Mouse (Mus musculus): ENCODE data around the gene Pex10. TPM values are rescaled to one million over a fixed set of nuclear protein-coding genes. Genes with fewer than 3 reads are reported as not detected.

Gene Pex10
- polyA plus RNA-seq, 1 experiment from 2014 or later = 6.4 TPM

DNA sequence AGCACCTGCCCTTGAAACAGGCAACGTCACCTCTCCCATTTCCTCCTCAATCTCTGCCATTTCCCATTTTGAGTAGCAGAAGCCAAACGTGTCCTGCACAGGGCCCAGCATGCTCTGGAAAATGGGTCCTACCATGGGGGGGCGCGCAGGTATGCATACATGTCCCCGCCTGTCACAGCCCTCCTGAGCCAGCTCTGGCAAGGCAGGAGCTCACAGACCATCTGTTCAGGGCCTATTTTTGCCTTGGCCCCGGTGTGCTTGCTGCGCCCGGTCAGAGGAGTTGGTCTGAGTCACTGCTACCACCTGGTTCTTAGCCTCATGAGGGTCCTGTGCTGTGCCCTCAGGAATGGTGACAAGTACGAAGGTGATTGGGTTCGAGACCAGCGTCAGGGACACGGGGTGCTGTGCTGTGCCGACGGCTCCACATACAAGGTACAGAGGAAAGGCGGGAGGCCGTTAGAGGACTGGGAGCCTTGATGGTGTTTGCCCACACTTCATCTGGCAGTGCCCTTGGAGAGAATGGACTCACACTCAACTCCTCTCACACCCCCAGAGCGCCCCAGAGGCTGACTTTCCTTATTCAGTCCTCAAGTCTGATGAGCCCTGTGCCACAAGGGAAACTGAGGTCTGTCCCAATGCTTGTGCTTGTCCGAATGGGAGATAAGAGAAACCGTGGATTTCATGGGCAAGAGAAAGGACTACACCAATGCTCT is 26.1 kb downstream of the Pex10 start:
- no peak overlapping the region for H3K27ac ChIP-seq
- no peaks in the 10 kb centered on the region for H3K36me3 ChIP-seq (ENCODE audit: inconsistent target)
- H3K4me3 ChIP-seq (ENCODE audit: inconsistent target) = no peak overlapping the region
- 91% methylated on average over 19 of the region's 19 CpGs for WGBS (ENCODE audit: missing documents)
- no peaks in the 10 kb centered on the region for H3K79me2 ChIP-seq (ENCODE audit: inconsistent target)

GRCm38 (mm10) chr4:155093431-155094149 is 26.8 kb downstream of the Pex10 start:
- H3K27ac ChIP-seq = no peak overlapping the region
- no peak overlapping the region for H3K4me3 ChIP-seq (ENCODE audit: inconsistent target)
- 81% methylated on average over 7 of the region's 7 CpGs for WGBS (ENCODE audit: missing documents)
- H3K79me2 ChIP-seq (ENCODE audit: inconsistent target) = no peaks in the 10 kb centered on the region
- no peaks in the 10 kb centered on the region for H3K36me3 ChIP-seq (ENCODE audit: inconsistent target)

- WGBS (ENCODE audit: missing documents) = 90% methylated on average over 3 of the region's 3 CpGs
- no peaks in the 10 kb centered on the region for H3K36me3 ChIP-seq (ENCODE audit: inconsistent target)
- no peaks in the 10 kb centered on the region for H3K79me2 ChIP-seq (ENCODE audit: inconsistent target)
- no peak overlapping the region for H3K4me3 ChIP-seq (ENCODE audit: inconsistent target)
- H3K27ac ChIP-seq = no peak overlapping the region
Measured at GRCm38 (mm10) chr4:155094565-155094964, 27.7 kb downstream of the Pex10 start.

DNA sequence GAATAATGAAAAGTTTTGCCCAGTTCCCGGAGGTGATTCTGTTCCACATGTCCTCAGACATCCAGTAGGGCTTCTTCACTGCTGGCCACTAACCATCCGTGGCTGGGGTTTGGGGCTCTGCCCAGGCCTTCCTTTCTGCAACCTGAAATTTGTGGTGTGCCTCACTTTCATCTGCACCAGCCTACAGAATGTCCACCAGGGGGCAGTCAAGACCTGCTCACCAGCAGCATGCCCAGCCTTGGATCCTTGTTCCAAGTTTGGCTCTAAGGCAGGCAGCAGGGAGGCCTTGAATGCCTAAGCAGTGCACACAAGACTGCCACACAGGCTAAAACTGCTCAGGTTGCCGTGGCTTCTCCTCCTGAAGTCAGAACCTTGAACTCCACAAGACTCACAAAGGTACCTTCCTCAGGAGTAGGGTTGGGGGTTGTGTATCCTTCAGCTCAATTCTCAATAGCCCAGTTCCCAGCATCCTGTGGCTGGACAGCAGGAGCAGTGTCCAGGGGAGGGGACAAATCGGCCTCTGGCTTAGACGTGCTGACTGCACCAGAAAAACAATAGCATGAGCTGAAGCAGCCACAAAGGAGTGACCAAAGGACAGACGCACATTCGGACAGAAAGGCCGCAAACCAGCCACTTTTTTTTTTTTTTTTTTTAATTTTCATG is 28.6 kb downstream of the Pex10 start:
- Histone ChIP-seq H3K36me3 (ENCODE audit: inconsistent target) (no peaks in the 10 kb centered on the region), H3K27ac (no peak overlapping the region), H3K79me2 (ENCODE audit: inconsistent target) (no peaks in the 10 kb centered on the region), H3K4me3 (ENCODE audit: inconsistent target) (no peak overlapping the region)
- 53% methylated on average over 8 of the region's 8 CpGs for WGBS (ENCODE audit: missing documents)

GRCm38 (mm10) chr4:155095967-155096366 is 29.2 kb downstream of the Pex10 start:
- no peak overlapping the region for H3K4me3 ChIP-seq (ENCODE audit: inconsistent target)
- WGBS (ENCODE audit: missing documents) = 89% methylated on average over 8 of the region's 8 CpGs
- no peaks in the 10 kb centered on the region for H3K36me3 ChIP-seq (ENCODE audit: inconsistent target)
- H3K27ac ChIP-seq = no peak overlapping the region
- no peaks in the 10 kb centered on the region for H3K79me2 ChIP-seq (ENCODE audit: inconsistent target)

GRCm38 (mm10) chr4:155097452-155097851 is 30.6 kb downstream of the Pex10 start:
- H3K36me3 ChIP-seq (ENCODE audit: inconsistent target) = no peaks in the 10 kb centered on the region
- no peak overlapping the region for H3K4me3 ChIP-seq (ENCODE audit: inconsistent target)
- WGBS (ENCODE audit: missing documents) = 96% methylated on average over 6 of the region's 6 CpGs

DNA sequence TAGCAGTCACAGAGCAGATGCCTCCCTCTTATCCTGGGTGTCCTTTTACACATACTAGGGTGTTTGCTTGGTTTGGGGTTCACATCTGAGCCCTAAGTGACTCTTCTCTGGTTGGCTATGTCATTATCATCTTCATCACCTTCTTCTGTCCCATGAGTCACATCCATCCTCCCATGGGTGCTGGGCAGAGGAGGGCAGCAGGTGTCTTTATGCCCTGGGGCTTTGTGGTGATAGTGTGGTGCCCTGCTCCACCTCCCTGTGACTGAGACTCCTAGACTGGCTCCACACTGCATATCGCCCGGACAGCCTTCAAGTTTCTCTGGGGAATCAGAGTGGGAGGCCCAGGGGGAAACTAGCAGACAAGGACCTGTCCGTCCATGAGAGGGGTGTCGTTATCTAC is 31.8 kb downstream of the Pex10 start:
- H3K36me3 ChIP-seq (ENCODE audit: inconsistent target) = no peaks in the 10 kb centered on the region
- no peak overlapping the region for H3K4me3 ChIP-seq (ENCODE audit: inconsistent target)
- H3K79me2 ChIP-seq (ENCODE audit: inconsistent target) = no peaks in the 10 kb centered on the region
- H3K27ac ChIP-seq = no peak overlapping the region
- WGBS (ENCODE audit: missing documents) = 97% methylated on average over 4 of the region's 4 CpGs

More at GRCm38 (mm10) chr4:155097452-155097851, 30.6 kb downstream of the Pex10 start:
- Histone ChIP-seq H3K27ac (no peak overlapping the region), H3K79me2 (ENCODE audit: inconsistent target) (no peaks in the 10 kb centered on the region)

- WGBS (ENCODE audit: missing documents) = 94% methylated on average over 4 of the region's 4 CpGs
Measured at GRCm38 (mm10) chr4:155107886-155108285, 41.1 kb downstream of the Pex10 start.

DNA sequence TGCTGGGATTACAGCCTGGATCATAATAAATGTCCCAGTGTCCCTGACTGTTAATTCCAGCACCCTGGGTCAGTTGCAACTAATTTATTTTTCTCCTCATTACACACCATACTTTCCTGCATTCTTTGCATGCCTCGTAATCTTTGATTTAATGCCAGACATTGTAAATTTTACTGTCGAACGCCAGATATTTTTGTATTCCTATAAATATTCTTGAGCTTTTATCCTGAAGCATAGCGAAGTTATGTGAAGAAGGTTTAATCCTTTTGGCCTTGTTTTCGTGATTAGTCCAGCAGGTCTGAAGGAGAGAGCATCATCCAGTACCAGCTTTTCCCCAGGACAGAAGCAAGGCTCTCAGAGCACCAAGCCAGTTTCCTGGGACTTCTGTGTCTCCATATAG is 42.7 kb downstream of the Pex10 start:
- 95% methylated on average over 5 of the region's 5 CpGs for WGBS (ENCODE audit: missing documents)
- Histone ChIP-seq H3K4me3 (ENCODE audit: inconsistent target) (no peak overlapping the region), H3K27ac (no peak overlapping the region), H3K79me2 (ENCODE audit: inconsistent target) (no peaks in the 10 kb centered on the region), H3K36me3 (ENCODE audit: inconsistent target) (no peaks in the 10 kb centered on the region)

More at GRCm38 (mm10) chr4:155107886-155108285, 41.1 kb downstream of the Pex10 start:
- H3K4me3 ChIP-seq (ENCODE audit: inconsistent target) = no peak overlapping the region
- H3K27ac ChIP-seq = no peak overlapping the region
- no peaks in the 10 kb centered on the region for H3K36me3 ChIP-seq (ENCODE audit: inconsistent target)
- H3K79me2 ChIP-seq (ENCODE audit: inconsistent target) = no peaks in the 10 kb centered on the region

- 95% methylated on average over 8 of the region's 8 CpGs for WGBS (ENCODE audit: missing documents)
- Histone ChIP-seq H3K27ac (no peak overlapping the region), H3K79me2 (ENCODE audit: inconsistent target) (no peaks in the 10 kb centered on the region), H3K4me3 (ENCODE audit: inconsistent target) (no peak overlapping the region), H3K36me3 (ENCODE audit: inconsistent target) (no peaks in the 10 kb centered on the region)
Measured at GRCm38 (mm10) chr4:155113766-155114410, 47.1 kb downstream of the Pex10 start.

GRCm38 (mm10) chr4:155116607-155117006 is 49.8 kb downstream of the Pex10 start:
- no peaks in the 10 kb centered on the region for H3K36me3 ChIP-seq (ENCODE audit: inconsistent target)
- H3K79me2 ChIP-seq (ENCODE audit: inconsistent target) = no peaks in the 10 kb centered on the region
- H3K27ac ChIP-seq = 0 out of 2 replicates have a peak overlapping the region, but pooled peaks have one; percentile 2
- no peak overlapping the region for H3K4me3 ChIP-seq (ENCODE audit: inconsistent target)
- WGBS (ENCODE audit: missing documents) = 31% methylated on average over 4 of the region's 4 CpGs

- no peaks in the 10 kb centered on the region for H3K36me3 ChIP-seq (ENCODE audit: inconsistent target)
- no peaks in the 10 kb centered on the region for H3K79me2 ChIP-seq (ENCODE audit: inconsistent target)
- no peak overlapping the region for H3K27ac ChIP-seq
- no peak overlapping the region for H3K4me3 ChIP-seq (ENCODE audit: inconsistent target)
- WGBS (ENCODE audit: missing documents) = 69% methylated on average over 6 of the region's 6 CpGs
Measured at GRCm38 (mm10) chr4:155117396-155117978, 50.7 kb downstream of the Pex10 start.

DNA sequence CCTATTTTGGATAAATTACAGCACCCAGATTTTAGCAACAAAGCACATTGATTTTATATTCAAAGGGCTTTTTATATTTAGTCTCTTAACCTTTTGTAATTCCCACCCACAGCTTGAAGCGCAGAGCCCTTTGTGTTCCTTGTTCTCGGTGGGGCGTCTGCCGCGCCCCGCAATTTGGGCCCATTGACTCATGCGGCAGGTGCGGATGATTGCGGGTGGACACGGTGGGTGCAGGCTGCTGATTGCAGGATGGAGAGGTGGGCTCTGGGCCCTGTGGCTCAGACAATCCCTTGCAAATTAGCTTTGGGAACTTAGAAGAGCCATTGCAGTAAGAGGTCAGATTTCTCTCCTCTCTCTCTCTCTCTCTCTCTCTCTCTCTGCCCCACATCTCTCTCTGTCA is 51.5 kb downstream of the Pex10 start:
- 94% methylated on average over 10 of the region's 10 CpGs for WGBS (ENCODE audit: missing documents)
- no peaks in the 10 kb centered on the region for H3K36me3 ChIP-seq (ENCODE audit: inconsistent target)
- no peaks in the 10 kb centered on the region for H3K79me2 ChIP-seq (ENCODE audit: inconsistent target)
- no peak overlapping the region for H3K27ac ChIP-seq
- no peak overlapping the region for H3K4me3 ChIP-seq (ENCODE audit: inconsistent target)

GRCm38 (mm10) chr4:155120038-155120437 is 53.2 kb downstream of the Pex10 start:
- no peaks in the 10 kb centered on the region for H3K36me3 ChIP-seq (ENCODE audit: inconsistent target)
- WGBS (ENCODE audit: missing documents) = 90% methylated on average over 7 of the region's 7 CpGs
- H3K79me2 ChIP-seq (ENCODE audit: inconsistent target) = no peaks in the 10 kb centered on the region
- no peak overlapping the region for H3K4me3 ChIP-seq (ENCODE audit: inconsistent target)
- no peak overlapping the region for H3K27ac ChIP-seq
